Comparison of ENCODE assay signal across 9 mouse cellular contexts in genomic region chr6:89614596-89615372, GRCm38 (mm10). TPM values are rescaled to one million over a fixed set of nuclear protein-coding genes. Genes with fewer than 3 reads are reported as not detected.
DNase-seq lines count a peak whose midpoint lies in the region; ATAC-seq and TF ChIP-seq lines count a peak whose summit lies in the region.
"Had no signal": no experiment of that assay in that cellular context is flagged by ENCODE, and none has a peak within 500 bp of the region (broad histone marks: within the 10 kb centered on the region; RNA-seq: fewer than 3 reads in every experiment).

No protein-coding gene starts in this region.

- no peaks in the 10 kb centered on the region for H3K9me3 ChIP-seq in liver, embryonic 12.5 days (replicated peaks)
- H3K9me3 ChIP-seq in hindbrain, embryonic 15.5 days, result no peaks in the 10 kb centered on the region
- no peaks in the 10 kb centered on the region for H3K9me3 ChIP-seq in limb, embryonic 10.5 days (replicated peaks)

- H3K4me2 ChIP-seq in liver, embryonic 12.5 days, result no peak overlapping the region
- H3K4me2 ChIP-seq in hindbrain, embryonic 15.5 days, result no peak overlapping the region

- no peak overlapping the region for H3K9ac ChIP-seq in liver, adult 2 months (ENCODE audit: low read depth, low read length)
- no peak overlapping the region for H3K9ac ChIP-seq in liver, embryonic 12.5 days
- no peak overlapping the region for H3K9ac ChIP-seq in hindbrain, embryonic 15.5 days

- ATAC-seq in liver, embryonic 12.5 days, result no peak
- ATAC-seq in hindbrain, embryonic 15.5 days (ENCODE audit: low FRiP score, low read depth), result no peak

- no peaks in the 10 kb centered on the region for H3K27me3 ChIP-seq in liver, adult 2 months (ENCODE audit: control insufficient read depth, insufficient read depth, low read length)
- H3K27me3 ChIP-seq in liver, embryonic 12.5 days (replicated peaks), result no peaks in the 10 kb centered on the region
- H3K27me3 ChIP-seq in hindbrain, embryonic 15.5 days, result no peaks in the 10 kb centered on the region
- H3K27me3 ChIP-seq in limb, embryonic 10.5 days (ENCODE audit: low read depth, poor library complexity, severe bottlenecking), result no peaks in the 10 kb centered on the region

- no peak for TF ChIP-seq CTCF in liver, adult 2 months (IDR thresholded peaks at IDR 0.05; ENCODE audit: low read depth, low read length)
- no peak for TF ChIP-seq CTCF in left cerebral cortex, adult 2 months (IDR thresholded peaks at IDR 0.05)

- 64% methylated on average over 7 of the region's 7 CpGs for WGBS in liver, adult 2 months
- 54% methylated on average over 7 of the region's 7 CpGs for WGBS in liver, embryonic 12.5 days (ENCODE audit: insufficient replicate concordance)
- 70% methylated on average over 7 of the region's 7 CpGs for WGBS in hindbrain, embryonic 15.5 days
- WGBS in limb, embryonic 10.5 days, result 78% methylated on average over 7 of the region's 7 CpGs

- H3K79me2 ChIP-seq in liver, adult 2 months (ENCODE audit: control insufficient read depth, insufficient read depth, low read length), result no peaks in the 10 kb centered on the region

- H3K27ac ChIP-seq in liver, adult 2 months (replicated peaks; ENCODE audit: insufficient read depth, low read depth, low read length), result no peak overlapping the region
- H3K27ac ChIP-seq in liver, embryonic 12.5 days, result no peak overlapping the region
- peak overlapping the region; percentile 87 for H3K27ac ChIP-seq in hindbrain, embryonic 15.5 days (replicated peaks)
- peak overlapping the region; percentile 85; the same call in 1 of the 2 replicates for H3K27ac ChIP-seq in limb, embryonic 10.5 days
- no peak overlapping the region for H3K27ac ChIP-seq in left cerebral cortex, adult 2 months
- H3K27ac ChIP-seq: macrophage had no signal

- intact Hi-C loops in left cerebral cortex, adult 2 months (cut with DNase I), result no loop called here

- DNase-seq in liver, adult 2 months (ENCODE audit: extremely low read depth, low read depth, low spot score), result peak; percentile 12
- DNase-seq in limb, embryonic 10.5 days (ENCODE audit: low spot score), result no peak
- peak; percentile 33 for DNase-seq in yolk sac, embryonic 10.5 days (ENCODE audit: low spot score)
- DNase-seq in left cerebral cortex, adult 2 months (ENCODE audit: extremely low spot score in 1 of 2, low spot score in 2 of 2), result no peak
- no peak for DNase-seq in testis, postnatal 10 days (ENCODE audit: low spot score)
- DNase-seq in spleen, postnatal 14 days (ENCODE audit: low spot score in 2 of 2), result no peak

- H3K4me3 ChIP-seq in liver, adult 2 months (ENCODE audit: insufficient read depth, low read depth, low read length), result no peak overlapping the region
- H3K4me3 ChIP-seq in liver, embryonic 12.5 days, result no peak overlapping the region
- H3K4me3 ChIP-seq in hindbrain, embryonic 15.5 days, result no peak overlapping the region
- no peak overlapping the region for H3K4me3 ChIP-seq in limb, embryonic 10.5 days
- H3K4me3 ChIP-seq in left cerebral cortex, adult 2 months, result no peak overlapping the region

- TF ChIP-seq POLR2A in liver, adult 2 months (IDR thresholded peaks at IDR 0.05; ENCODE audit: extremely low read depth, insufficient read depth, low read length), result no peak

- no peaks in the 10 kb centered on the region for H3K36me3 ChIP-seq in liver, adult 2 months (ENCODE audit: control insufficient read depth, insufficient read depth, low read length)
- H3K36me3 ChIP-seq in liver, embryonic 12.5 days, result no peaks in the 10 kb centered on the region
- H3K36me3 ChIP-seq in hindbrain, embryonic 15.5 days, result no peaks in the 10 kb centered on the region
- H3K36me3 ChIP-seq in limb, embryonic 10.5 days, result no peaks in the 10 kb centered on the region

- H3K4me1 ChIP-seq in liver, adult 2 months (ENCODE audit: control insufficient read depth, insufficient read depth, low read length), result no peaks in the 10 kb centered on the region
- no peaks in the 10 kb centered on the region for H3K4me1 ChIP-seq in liver, embryonic 12.5 days
- peaks cover 26% of the 10 kb centered on the region for H3K4me1 ChIP-seq in hindbrain, embryonic 15.5 days (replicated peaks)
- peaks cover 33% of the 10 kb centered on the region for H3K4me1 ChIP-seq in limb, embryonic 10.5 days

RNA-seq across cellular contexts. Expression of gene Chchd6, which starts 19.3 kb away (rescaled TPM):
- total RNA-seq in liver, adult 2 months (2014; rRNA removed), result 6.9 and 8.0 TPM in 2 replicates
- polyA plus RNA-seq in liver, adult 2 months (2012; rRNA removed), result 5.0 and 9.4 TPM in 2 replicates
- polyA plus RNA-seq in liver, embryonic 12.5 days (2016; fragmentation: Nextera tagmentation; extraction: Ambion mirVana), result 25.5 and 27.7 TPM in 2 replicates
- 173 and 178 TPM in 2 replicates for polyA plus RNA-seq in hindbrain, embryonic 15.5 days (2015; fragmentation: Nextera tagmentation; extraction: Ambion mirVana)
- 66.0 and 68.8 TPM in 2 replicates for polyA plus RNA-seq in limb, embryonic 10.5 days (2016; fragmentation: Nextera tagmentation; extraction: Ambion mirVana)
- total RNA-seq in left cerebral cortex, adult 2 months (2021), result 10 to 100 TPM; 75.9 to 79.0 TPM

RNA-seq across cellular contexts. Expression of gene Txnrd3, which starts 29.0 kb away (rescaled TPM):
- total RNA-seq in liver, adult 2 months (2014; rRNA removed), result 5.6 and 6.4 TPM in 2 replicates
- 4.8 and 5.7 TPM in 2 replicates for polyA plus RNA-seq in liver, adult 2 months (2012; rRNA removed)
- 6.1 and 6.4 TPM in 2 replicates for polyA plus RNA-seq in liver, embryonic 12.5 days (2016; fragmentation: Nextera tagmentation; extraction: Ambion mirVana)
- 14.9 and 16.5 TPM in 2 replicates for polyA plus RNA-seq in hindbrain, embryonic 15.5 days (2015; fragmentation: Nextera tagmentation; extraction: Ambion mirVana)
- polyA plus RNA-seq in limb, embryonic 10.5 days (2016; fragmentation: Nextera tagmentation; extraction: Ambion mirVana), result 9.5 and 11.0 TPM in 2 replicates
- total RNA-seq in left cerebral cortex, adult 2 months (2021), result 1 to 10 TPM; 3.6 to 4.4 TPM

Comparison
In these comparisons a context has a peak if more than half of its experiments do, and no peak if none do; other contexts are left out.
1. DNase-seq: peak in liver, adult 2 months (single experiment) and yolk sac, embryonic 10.5 days (single experiment); none in limb, embryonic 10.5 days (single experiment), left cerebral cortex, adult 2 months (0 of 2), testis, postnatal 10 days (single experiment) and spleen, postnatal 14 days (0 of 2).
2. H3K27ac ChIP-seq: peak in hindbrain, embryonic 15.5 days (single experiment) and limb, embryonic 10.5 days (single experiment); none in liver, adult 2 months (single experiment), liver, embryonic 12.5 days (single experiment) and left cerebral cortex, adult 2 months (single experiment).